Mouse (Mus musculus): Measurements from ENCODE around the gene Clcn3.

The Clcn3 gene

DNA sequence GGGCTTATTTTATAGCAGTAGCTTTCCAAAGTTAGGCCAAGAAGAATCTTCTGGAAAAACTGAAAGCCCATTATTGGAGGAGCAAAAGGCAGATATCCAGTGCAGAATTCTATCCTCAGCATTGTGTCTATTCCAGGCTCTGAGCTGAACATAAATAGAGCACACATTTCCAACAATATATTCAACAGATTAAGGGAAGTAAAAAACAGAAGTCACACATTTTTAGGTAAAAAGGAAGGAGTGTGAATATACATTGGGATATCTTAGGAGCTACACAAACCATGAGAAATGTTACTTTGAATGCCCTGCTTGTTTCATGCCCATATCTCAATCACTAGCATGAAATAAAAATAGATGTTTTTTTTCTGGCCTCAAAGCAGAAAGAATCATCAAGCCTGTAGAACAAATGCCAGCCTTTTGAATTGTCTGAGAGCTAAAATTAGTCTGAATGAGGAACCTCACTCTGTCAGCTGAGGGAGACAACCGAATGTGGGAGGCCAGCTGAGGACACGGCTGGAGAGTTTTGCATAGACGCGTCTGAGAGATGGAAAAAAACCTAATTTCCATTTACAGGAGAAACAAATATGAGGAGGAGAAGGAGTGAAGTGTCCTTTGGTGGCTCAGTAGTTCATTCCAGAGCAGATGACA, 115.5 kb downstream of the Clcn3 start:
- DNase-seq = no peak

DNA sequence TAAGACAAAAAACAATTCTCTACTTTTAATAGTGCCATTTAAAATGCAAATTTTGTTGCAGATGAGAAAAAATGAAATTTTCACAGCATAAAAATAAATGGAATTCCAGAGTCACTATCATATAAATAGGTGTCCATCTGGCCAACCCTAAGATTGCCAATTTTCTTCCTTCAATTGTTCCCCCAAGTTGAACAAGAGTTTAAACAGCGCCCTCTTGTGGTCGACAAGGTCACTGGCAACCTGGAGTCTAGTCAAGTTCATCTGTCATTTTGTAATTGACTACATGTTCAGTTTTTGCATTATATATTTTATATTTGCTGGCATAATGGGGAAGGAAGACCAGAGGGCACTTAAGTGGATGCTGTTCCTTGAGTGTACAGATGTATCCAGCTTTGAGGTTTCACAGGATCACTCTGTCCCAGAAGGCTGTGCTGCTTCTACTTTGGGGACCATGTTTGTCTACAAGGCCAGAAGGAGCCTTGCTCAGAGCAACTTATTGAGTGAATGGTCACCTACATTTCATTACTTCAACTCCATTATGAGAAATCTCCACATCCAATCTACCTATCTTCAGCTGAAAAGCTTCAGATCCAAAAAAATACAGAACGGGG, 117.5 kb downstream of the Clcn3 start:
- DNase-seq = peak; percentile 46

DNA sequence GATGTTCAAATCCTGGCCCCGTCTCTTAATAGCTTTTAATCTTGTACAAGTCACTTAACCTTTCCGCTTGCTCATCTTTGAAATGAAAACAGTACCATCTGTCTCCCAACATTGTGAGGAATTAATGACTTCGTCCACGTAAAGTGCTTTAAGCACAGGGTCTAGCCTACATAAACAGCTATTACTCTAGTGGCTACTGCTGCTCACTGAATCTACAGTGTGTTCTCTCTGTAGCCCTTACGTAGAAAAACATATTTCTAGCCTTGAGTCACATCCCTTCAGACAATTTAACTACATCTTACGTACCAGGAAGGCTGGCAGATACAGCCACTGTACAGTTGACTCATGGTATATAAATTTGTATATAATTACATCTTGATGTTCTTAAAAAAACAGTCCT, 118.2 kb downstream of the Clcn3 start:
- no peak for DNase-seq

DNA sequence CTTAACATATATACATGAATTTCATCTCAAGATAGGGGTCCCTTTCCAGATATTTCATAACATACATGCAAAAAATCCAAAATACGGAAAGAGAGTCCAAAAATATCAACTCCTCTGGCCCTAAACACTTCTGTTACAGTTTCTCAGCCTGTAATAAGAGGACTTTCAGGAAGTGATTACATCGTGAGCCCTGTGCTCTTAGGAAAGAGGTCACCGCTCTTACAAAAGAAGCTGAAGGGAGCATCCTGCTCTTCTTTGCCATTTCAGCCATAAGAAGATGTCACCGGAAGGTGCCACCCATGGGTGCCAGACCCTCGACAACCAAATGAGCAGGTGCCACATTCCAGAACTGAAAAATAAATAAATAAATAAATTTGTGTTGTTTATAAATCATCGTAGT, 121.3 kb downstream of the Clcn3 start:
- DNase-seq = no peak

DNA sequence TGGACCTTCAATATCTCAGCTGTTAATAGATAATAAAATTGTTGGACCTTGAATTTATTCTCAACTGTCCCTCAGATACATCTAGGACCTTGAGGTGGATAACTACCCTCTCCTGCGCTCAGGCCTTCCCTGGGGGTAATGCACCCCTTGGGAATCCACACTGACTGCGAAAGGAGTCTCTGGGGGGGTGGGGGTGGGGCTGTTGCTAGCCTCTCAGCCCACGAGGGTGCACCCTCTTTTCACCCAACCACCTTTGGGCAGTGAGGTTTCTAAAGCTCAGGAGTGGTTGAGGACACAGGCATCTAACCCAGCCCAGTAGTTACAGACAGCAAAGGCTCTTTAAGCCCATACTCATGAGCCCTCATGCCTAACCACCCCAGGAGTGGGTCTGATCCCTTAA, 122.4 kb downstream of the Clcn3 start:
- no peak for DNase-seq
